In the genomic region with DNA sequence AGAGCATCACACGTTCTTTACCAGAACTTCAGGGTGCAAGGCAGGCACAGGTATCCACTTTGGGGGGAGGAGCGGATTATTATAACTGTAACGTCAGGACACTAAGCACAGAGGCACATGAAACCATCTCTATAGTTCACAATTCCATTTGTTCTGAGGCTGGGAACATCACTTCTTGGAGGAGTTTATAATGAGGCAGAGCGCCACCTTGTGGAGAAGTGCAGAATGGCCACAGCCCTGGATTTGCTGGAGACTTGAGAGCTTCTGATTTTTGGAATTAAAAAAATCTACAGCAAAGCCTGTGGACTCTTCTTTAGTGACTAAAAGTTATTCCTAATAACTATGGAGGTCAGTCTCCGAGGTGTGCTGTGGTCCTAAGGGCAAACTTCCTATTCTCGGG, we compare ENCODE assay signal across 9 mouse cellular contexts. TPM values are rescaled to one million over a fixed set of nuclear protein-coding genes. Genes with fewer than 3 reads are reported as not detected.
DNase-seq lines count a peak whose midpoint lies in the region; ATAC-seq and TF ChIP-seq lines count a peak whose summit lies in the region.
"Had no signal": no experiment of that assay in that cellular context is flagged by ENCODE, and none has a peak within 500 bp of the region (broad histone marks: within the 10 kb centered on the region; RNA-seq: fewer than 3 reads in every experiment).

No protein-coding gene starts in this region.

- peak; percentile 74 for DNase-seq in CD4-positive, CD25-positive, alpha-beta regulatory T cell, adult 2 months (ENCODE audit: low read depth, low spot score)
- peak; percentile 6 for DNase-seq in c-Kit-negative CD71-positive TER-119-positive erythroid progenitor cells, embryonic 14.5 days (ENCODE audit: low read depth, low spot score)
- peak; percentile 30 to 90 for DNase-seq in frontal cortex, adult 2 months (ENCODE audit: extremely low spot score in 1 of 2, low spot score in 1 of 2)
- peak; percentile 57 for DNase-seq in layer of hippocampus, adult 9-10 months (ENCODE audit: low spot score)
- DNase-seq in lung, postnatal 25 days (ENCODE audit: low spot score) = peak; percentile 37
- DNase-seq in spleen, postnatal 4 days (ENCODE audit: low spot score in 2 of 2) = peak; percentile 31 to 74

- H3K27me3 ChIP-seq in E14TG2a.4 (ENCODE audit: insufficient read depth, low read length) = 0 out of 2 replicates have a peak, but pooled peaks cover 2% of the 10 kb centered on the region

- no peaks in the 10 kb centered on the region; the same call in 1 of the 2 replicates for H3K4me1 ChIP-seq in E14TG2a.4 (replicated peaks; ENCODE audit: low read depth, low read length)

- ATAC-seq in CD4-positive, CD25-positive, alpha-beta regulatory T cell, adult 4 months = no peak

- H3K36me3 ChIP-seq in E14TG2a.4 (ENCODE audit: insufficient read depth, low read length) = no peaks in the 10 kb centered on the region
- H3K36me3 ChIP-seq: limb, embryonic 15.5 days had no signal

- TF ChIP-seq CTCF in E14TG2a.4 (conservative IDR thresholded peaks at IDR 0.05; ENCODE audit: low read length) = peak; percentile 98

- H3K4me3 ChIP-seq in E14TG2a.4 (replicated peaks; ENCODE audit: low read length) = no peak overlapping the region
- H3K4me3 ChIP-seq: limb, embryonic 15.5 days had no signal

- no peaks in the 10 kb centered on the region for H3K9me3 ChIP-seq in E14TG2a.4 (ENCODE audit: low read length)
- H3K9me3 ChIP-seq: limb, embryonic 15.5 days had no signal

RNA-seq across cellular contexts. Expression of a gene that starts 49.1 kb away (rescaled TPM):
- 100 to 1,000 TPM in 1 of 2 experiments, 10 to 100 TPM in 1; 95.7 to 127 TPM for polyA plus RNA-seq in CD4-positive, CD25-positive, alpha-beta regulatory T cell, adult 4 months (2017; shearing (Covaris generic))
- polyA plus RNA-seq in frontal cortex, adult 2 months (2012; rRNA removed) = 21.2 and 22.7 TPM in 2 replicates

Comparison
In these comparisons a context has a peak if more than half of its experiments do, and no peak if none do; other contexts are left out.
1. DNase-seq: peak in every context shown above with its lines; median percentile 74 in CD4-positive, CD25-positive, alpha-beta regulatory T cell, adult 2 months; 60 in frontal cortex, adult 2 months; 57 in layer of hippocampus, adult 9-10 months; 52 in spleen, postnatal 4 days; 37 in lung, postnatal 25 days; 6 in c-Kit-negative CD71-positive TER-119-positive erythroid progenitor cells, embryonic 14.5 days.